Mouse (Mus musculus): ENCODE results near the gene Gm10778. TPM values are rescaled to one million over a fixed set of nuclear protein-coding genes. Genes with fewer than 3 reads are reported as not detected.

The Gm10778 gene
- polyA plus RNA-seq, 1 experiment, result 0.36 TPM

Other genes with a start within 250 kb of the Gm10778 start
- 33.6 and 61.6 TPM in 2 replicates for gene Nfic, start 193.4 kb upstream of the Gm10778 start, polyA plus RNA-seq (2012; rRNA removed)
- 0.27 and 0.67 TPM in 2 replicates for gene Celf5, start 166.3 kb upstream of the Gm10778 start, polyA plus RNA-seq (2012; rRNA removed)
- gene Ncln, start 152.7 kb upstream of the Gm10778 start, polyA plus RNA-seq (2012; rRNA removed), result 115 and 131 TPM in 2 replicates
- gene S1pr4, start 148.9 kb upstream of the Gm10778 start, polyA plus RNA-seq (2012; rRNA removed), result 2.8 and 3.5 TPM in 2 replicates
- gene Gna15, start 124.8 kb upstream of the Gm10778 start, polyA plus RNA-seq (2012; rRNA removed), result 3.3 and 4.7 TPM in 2 replicates
- gene Gna11, start 103.9 kb upstream of the Gm10778 start, polyA plus RNA-seq (2012; rRNA removed), result 202 and 223 TPM in 2 replicates
- gene Aes, start 89.6 kb upstream of the Gm10778 start, polyA plus RNA-seq (2012; rRNA removed), result 651 and 877 TPM in 2 replicates
- gene Tle2, start 74.5 kb upstream of the Gm10778 start, polyA plus RNA-seq (2012; rRNA removed), result 75.0 and 107 TPM in 2 replicates
- gene Tle6, start 48.0 kb upstream of the Gm10778 start, polyA plus RNA-seq (2012; rRNA removed), result 14.2 and 31.0 TPM in 2 replicates
- 1.2 and 1.7 TPM in 2 replicates for gene BC025920, start 42.8 kb upstream of the Gm10778 start, polyA plus RNA-seq (2012; rRNA removed)
- 27.7 and 28.5 TPM in 2 replicates for gene Sirt6, start 21.3 kb upstream of the Gm10778 start, polyA plus RNA-seq (2012; rRNA removed)
- gene Ankrd24, start 20.5 kb upstream of the Gm10778 start, polyA plus RNA-seq (2012; rRNA removed), result 38.6 and 40.5 TPM in 2 replicates
- 0.76 and 1.2 TPM in 2 replicates for gene Zfp433, start 55.8 kb downstream of the Gm10778 start, polyA plus RNA-seq (2012; rRNA removed)
- 0.52 and 0.57 TPM in 2 replicates for gene Gm3055, start 122.1 kb downstream of the Gm10778 start, polyA plus RNA-seq (2012; rRNA removed)
- 0.05 TPM in 1 of 2 replicates, not detected in the other for gene Gm4767, start 163.1 kb downstream of the Gm10778 start, polyA plus RNA-seq (2012; rRNA removed)
- gene Gm32687, start 214.9 kb downstream of the Gm10778 start, polyA plus RNA-seq (2012; rRNA removed), result 0.84 and 0.93 TPM in 2 replicates